Mouse (Mus musculus): ENCODE data around the gene Bmp2k.

- TF ChIP-seq CTCF (IDR thresholded peaks at IDR 0.05; ENCODE audit: borderline replicate concordance, extremely low read depth, insufficient read depth, insufficient read length) (no peak), POLR2A (IDR thresholded peaks at IDR 0.05; ENCODE audit: borderline replicate concordance, extremely low read depth, insufficient read depth, insufficient read length, poor library complexity, severe bottlenecking) (no peak)
Observed at GRCm38 (mm10) chr5:97108333-97108732, 110.8 kb downstream of the Bmp2k start.

Data from brain, embryonic 14.5 days (tissue).